Mouse (Mus musculus) heart, embryonic 10.5 days (tissue): ENCODE results near the gene Zfp367. TPM values are rescaled to one million over a fixed set of nuclear protein-coding genes. Genes with fewer than 3 reads are reported as not detected.
A peak's percentile ranks its signal among the peaks of the same experiment; 100 is the strongest.

Source experiments
- DNase-seq: peaks from one replicate; pipeline ENCODE4 v3.0.0-alpha.2; 2017; ENCODE audit warnings: low spot score
- H3K27ac ChIP-seq: fragments of 300-500 bp; sonication (generic); 2 replicates; pipeline ENCODE4 v1.5.1; 2016; ENCODE audit warnings: mild to moderate bottlenecking
- H3K27me3 ChIP-seq: fragments of 300-500 bp; sonication (generic); 2 replicates; pipeline ENCODE4 v1.6.1; 2016; ENCODE audit warnings: mild to moderate bottlenecking; ENCODE audit not compliant: poor library complexity, insufficient read depth, severe bottlenecking
- H3K36me3 ChIP-seq: fragments of 300-500 bp; sonication (generic); 2 replicates; pipeline ENCODE4 v1.6.1; 2016; ENCODE audit warnings: mild to moderate bottlenecking, moderate library complexity
- H3K4me1 ChIP-seq: fragments of 300-500 bp; sonication (generic); 2 replicates; pipeline ENCODE4 v1.6.1; 2016; ENCODE audit warnings: mild to moderate bottlenecking
- H3K4me3 ChIP-seq: fragments of 300-500 bp; sonication (generic); 2 replicates; pipeline ENCODE4 v1.5.1; 2016; ENCODE audit warnings: mild to moderate bottlenecking, moderate library complexity
- H3K9me3 ChIP-seq: fragments of 300-500 bp; sonication (generic); 2 replicates; pipeline ENCODE4 v1.6.1; 2016; ENCODE audit warnings: mild to moderate bottlenecking, moderate library complexity
- WGBS: fragments of 180-500 bp; shearing (Covaris S2); methylation state at CpG from one replicate; pipeline ENCODE4 v1.1.7; 2016; 5-methylcytosine and 5-hydroxymethylcytosine counted together
- polyA plus RNA-seq: library from polyadenylated mRNA; unstranded; fragments of >200 nt; fragmentation: Nextera tagmentation; extraction: Ambion mirVana; gene quantifications from 2 replicates; pipeline ENCODE4 v1.2.1, GENCODE M21; 2016

The Zfp367 gene
- polyA plus RNA-seq: 16.8 and 20.4 TPM in 2 replicates

DNA sequence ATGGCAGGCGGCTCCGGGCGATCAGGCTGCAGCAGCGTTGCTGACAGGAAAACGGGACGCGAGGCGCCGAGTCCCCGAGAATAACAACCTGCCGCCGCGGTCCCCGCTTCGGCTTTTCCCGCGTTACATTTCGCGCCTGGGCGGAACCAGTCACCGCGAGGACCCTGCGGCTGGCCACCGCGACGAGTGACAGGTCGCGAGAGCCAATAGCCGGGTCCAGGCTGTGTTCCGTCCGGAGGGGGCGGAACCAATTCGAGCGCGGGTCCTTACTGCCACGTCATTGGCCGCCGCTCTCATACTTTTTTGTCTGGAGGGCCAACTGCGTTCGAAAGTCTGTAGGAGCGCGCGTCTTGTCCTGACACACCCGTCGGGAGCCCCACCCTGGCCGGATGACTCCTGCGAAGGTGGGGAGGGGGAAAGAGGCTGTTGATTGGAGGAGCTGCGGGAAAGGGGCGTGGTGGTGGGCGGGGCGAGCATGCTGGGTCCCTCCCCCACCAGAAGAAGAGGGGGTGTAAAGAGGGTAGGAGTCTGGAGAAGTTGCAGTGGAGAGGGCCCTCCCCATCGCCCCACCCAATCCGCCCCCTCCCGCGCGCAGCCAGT lies at the start of gene Zfp367:
TSS of gene Zfp367 (minus strand) at position 120 of the 600 bp plus-strand sequence.
- no peaks in the 10 kb centered on the region for H3K9me3 ChIP-seq
- 0% methylated on average over 56 of the region's 56 CpGs for WGBS
- H3K27ac ChIP-seq: peak within 1 kb of the TSS; percentile 96
- no peaks in the 10 kb centered on the region for H3K27me3 ChIP-seq
- peak; percentile 100 for DNase-seq
- H3K4me1 ChIP-seq: peaks cover 30% of the 10 kb centered on the region
- no peaks in the 10 kb centered on the region for H3K36me3 ChIP-seq
- H3K4me3 ChIP-seq: peak within 1 kb of the TSS; percentile 92

DNA sequence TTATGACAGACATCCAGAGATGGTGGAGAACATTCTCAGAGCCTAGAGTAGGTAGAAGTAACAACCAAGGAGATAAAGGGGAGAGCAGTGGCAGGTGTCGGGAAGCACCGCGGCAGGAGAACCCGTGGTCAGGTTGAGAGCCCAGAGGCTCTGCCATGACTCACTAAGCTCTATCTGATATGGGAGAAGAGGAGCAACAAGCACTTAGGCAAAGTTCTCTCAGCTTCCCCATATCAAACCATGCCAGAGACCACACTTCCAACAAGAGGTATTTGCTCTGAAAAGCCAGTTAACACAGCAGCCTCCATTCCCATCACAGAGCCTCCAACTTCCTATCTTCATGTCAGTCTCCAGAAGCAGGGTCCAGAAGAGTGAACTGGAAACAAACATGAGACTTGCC lies 47.9 kb upstream of the Zfp367 start:
- no peaks in the 10 kb centered on the region for H3K27me3 ChIP-seq
- WGBS: 58% methylated on average over 4 of the region's 4 CpGs
- no peak overlapping the region for H3K4me3 ChIP-seq
- H3K4me1 ChIP-seq: peaks cover 17% of the 10 kb centered on the region
- peaks cover 36% of the 10 kb centered on the region for H3K36me3 ChIP-seq
- DNase-seq: no peak
- no peaks in the 10 kb centered on the region for H3K9me3 ChIP-seq
- H3K27ac ChIP-seq: no peak overlapping the region

GRCm38 (mm10) chr13:64198310-64198709 lies 45.3 kb upstream of the Zfp367 start:
- Histone ChIP-seq H3K36me3 (peaks cover 36% of the 10 kb centered on the region), H3K4me1 (peaks cover 6% of the 10 kb centered on the region), H3K27ac (no peak overlapping the region), H3K27me3 (no peaks in the 10 kb centered on the region), H3K4me3 (no peak overlapping the region), H3K9me3 (no peaks in the 10 kb centered on the region)
- WGBS: 92% methylated on average over 4 of the region's 4 CpGs
- DNase-seq: no peak

DNA sequence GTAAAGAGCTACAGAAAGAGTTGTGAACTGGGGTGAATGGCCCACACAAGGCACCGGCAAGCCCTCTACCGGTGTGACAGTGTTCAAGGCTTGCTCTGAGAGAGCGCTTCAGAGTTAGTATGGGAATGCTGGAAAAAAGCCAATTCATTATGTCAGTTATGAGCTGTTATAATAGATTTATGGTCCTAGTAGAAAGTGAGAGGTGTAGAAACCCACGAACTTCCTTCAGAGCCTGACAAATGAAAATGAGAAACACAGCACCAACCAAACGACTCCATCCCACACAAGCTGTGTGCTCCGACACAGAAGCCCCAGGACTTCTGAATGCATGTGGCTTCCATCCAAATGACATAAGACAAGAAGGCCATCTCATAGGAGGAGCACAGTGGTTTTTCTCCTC lies 44.9 kb upstream of the Zfp367 start:
- WGBS: 90% methylated on average over 6 of the region's 6 CpGs
- H3K4me3 ChIP-seq: no peak overlapping the region
- no peak overlapping the region for H3K27ac ChIP-seq
- peaks cover 36% of the 10 kb centered on the region for H3K36me3 ChIP-seq
- no peaks in the 10 kb centered on the region for H3K27me3 ChIP-seq
- H3K9me3 ChIP-seq: no peaks in the 10 kb centered on the region
- H3K4me1 ChIP-seq: peaks cover 6% of the 10 kb centered on the region; the same call in 1 of the 2 replicates
- DNase-seq: no peak

- Histone ChIP-seq H3K27me3 (no peaks in the 10 kb centered on the region), H3K36me3 (peaks cover 72% of the 10 kb centered on the region), H3K27ac (no peak overlapping the region), H3K4me1 (0 out of 2 replicates have a peak, but pooled peaks cover 3% of the 10 kb centered on the region), H3K4me3 (no peak overlapping the region), H3K9me3 (no peaks in the 10 kb centered on the region)
- no peak for DNase-seq
Observed at GRCm38 (mm10) chr13:64187065-64187464, 34.1 kb upstream of the Zfp367 start.

DNA sequence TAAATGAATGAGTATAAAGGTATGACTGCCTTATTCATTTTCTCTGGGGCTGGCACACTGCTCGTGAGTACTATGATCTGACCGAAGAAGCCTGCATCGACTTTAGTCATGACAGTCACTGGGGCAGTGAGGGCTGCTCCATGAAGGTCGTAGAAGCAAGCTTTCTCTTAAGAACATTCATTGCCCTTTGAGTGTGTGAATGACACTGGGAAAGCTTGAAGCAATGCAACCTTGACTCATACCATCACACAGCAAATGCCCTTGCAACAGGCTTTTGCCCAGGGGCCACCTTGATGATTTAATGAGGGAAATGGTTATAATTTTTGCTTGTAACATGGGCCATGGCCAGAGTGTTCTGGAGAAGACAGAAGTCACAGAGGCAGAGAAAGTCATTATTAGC lies 33.5 kb upstream of the Zfp367 start:
- H3K27ac ChIP-seq: no peak overlapping the region

GRCm38 (mm10) chr13:64185586-64185985 lies 32.6 kb upstream of the Zfp367 start:
- no peaks in the 10 kb centered on the region for H3K27me3 ChIP-seq
- H3K4me1 ChIP-seq: 0 out of 2 replicates have a peak, but pooled peaks cover 3% of the 10 kb centered on the region
- WGBS: 86% methylated on average over 9 of the region's 9 CpGs
- no peaks in the 10 kb centered on the region for H3K9me3 ChIP-seq
- H3K4me3 ChIP-seq: no peak overlapping the region
- no peak for DNase-seq
- peaks cover 75% of the 10 kb centered on the region for H3K36me3 ChIP-seq
- no peak overlapping the region for H3K27ac ChIP-seq

More for the DNA sequence above, 33.5 kb upstream of the Zfp367 start:
- no peak for DNase-seq
- H3K27me3 ChIP-seq: no peaks in the 10 kb centered on the region
- H3K36me3 ChIP-seq: peaks cover 71% of the 10 kb centered on the region
- no peaks in the 10 kb centered on the region for H3K9me3 ChIP-seq
- 87% methylated on average over 4 of the region's 4 CpGs for WGBS
- H3K4me1 ChIP-seq: 0 out of 2 replicates have a peak, but pooled peaks cover 3% of the 10 kb centered on the region
- no peak overlapping the region for H3K4me3 ChIP-seq

GRCm38 (mm10) chr13:64185176-64185575 lies 32.2 kb upstream of the Zfp367 start:
- Histone ChIP-seq H3K27me3 (no peaks in the 10 kb centered on the region), H3K4me1 (0 out of 2 replicates have a peak, but pooled peaks cover 3% of the 10 kb centered on the region), H3K36me3 (peaks cover 78% of the 10 kb centered on the region), H3K4me3 (no peak overlapping the region), H3K27ac (no peak overlapping the region), H3K9me3 (no peaks in the 10 kb centered on the region)
- no peak for DNase-seq
- WGBS: 71% methylated on average over 7 of the region's 7 CpGs

DNA sequence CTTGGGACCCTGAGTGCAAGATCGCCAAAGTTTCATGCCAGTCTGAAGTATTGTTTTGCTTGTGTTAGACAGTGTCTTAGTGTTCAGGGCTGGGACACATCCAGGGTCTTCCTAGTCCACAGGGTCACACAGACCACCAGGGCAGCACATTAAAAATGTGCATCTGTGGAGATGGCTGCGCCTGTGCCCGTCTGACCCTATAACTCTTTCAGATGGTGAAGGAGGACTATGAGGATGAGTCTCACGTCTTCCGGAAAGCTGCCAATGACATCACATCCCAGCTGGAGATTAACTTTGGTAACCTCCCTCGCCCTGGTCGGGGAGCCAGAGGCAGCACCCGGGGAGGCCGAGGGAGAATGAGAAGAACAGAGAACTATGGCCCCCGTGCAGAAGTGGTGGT lies 31.4 kb upstream of the Zfp367 start:
- Histone ChIP-seq H3K4me3 (no peak overlapping the region), H3K4me1 (0 out of 2 replicates have a peak, but pooled peaks cover 3% of the 10 kb centered on the region), H3K36me3 (peaks cover 78% of the 10 kb centered on the region), H3K27ac (no peak overlapping the region), H3K27me3 (no peaks in the 10 kb centered on the region), H3K9me3 (no peaks in the 10 kb centered on the region)
- DNase-seq: no peak
- 76% methylated on average over 10 of the region's 10 CpGs for WGBS

DNA sequence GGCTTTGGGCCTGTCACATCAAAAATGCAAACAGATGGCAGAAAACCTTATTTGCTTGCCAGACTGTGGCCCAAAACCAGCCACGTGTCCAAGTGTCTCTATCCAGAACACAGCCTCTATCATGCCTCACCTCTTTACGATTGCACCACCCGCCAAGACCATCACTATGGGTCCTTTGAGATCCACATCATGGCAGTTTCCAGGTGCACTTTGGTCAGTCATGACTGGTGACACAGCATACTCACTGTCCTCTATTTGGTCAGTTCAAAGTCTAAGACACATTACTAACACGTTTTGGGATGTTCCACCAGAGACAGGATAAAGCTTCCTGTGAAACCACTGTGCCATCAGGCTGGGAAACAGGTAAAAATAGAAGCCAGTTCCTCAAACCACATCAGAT lies 30.6 kb upstream of the Zfp367 start:
- Histone ChIP-seq H3K36me3 (peaks cover 83% of the 10 kb centered on the region), H3K27ac (no peak overlapping the region), H3K27me3 (no peaks in the 10 kb centered on the region), H3K4me1 (peaks cover 8% of the 10 kb centered on the region; the same call in 1 of the 2 replicates), H3K4me3 (no peak overlapping the region), H3K9me3 (no peaks in the 10 kb centered on the region)
- WGBS: 86% methylated on average over 4 of the region's 4 CpGs
- no peak for DNase-seq

GRCm38 (mm10) chr13:64182091-64182490 lies 29.1 kb upstream of the Zfp367 start:
- H3K27me3 ChIP-seq: no peaks in the 10 kb centered on the region
- no peaks in the 10 kb centered on the region for H3K9me3 ChIP-seq
- no peak overlapping the region for H3K4me3 ChIP-seq
- H3K27ac ChIP-seq: no peak overlapping the region
- H3K36me3 ChIP-seq: peaks cover 84% of the 10 kb centered on the region
- 74% methylated on average over 2 of the region's 2 CpGs for WGBS
- H3K4me1 ChIP-seq: peaks cover 14% of the 10 kb centered on the region
- no peak for DNase-seq

- DNase-seq: no peak
- 82% methylated on average over 3 of the region's 3 CpGs for WGBS
- H3K36me3 ChIP-seq: peaks cover 84% of the 10 kb centered on the region
Observed at GRCm38 (mm10) chr13:64180888-64181287, 27.9 kb upstream of the Zfp367 start.

GRCm38 (mm10) chr13:64180300-64180699 lies 27.3 kb upstream of the Zfp367 start:
- H3K27me3 ChIP-seq: no peaks in the 10 kb centered on the region
- no peaks in the 10 kb centered on the region for H3K9me3 ChIP-seq
- peaks cover 11% of the 10 kb centered on the region for H3K4me1 ChIP-seq
- no peak overlapping the region for H3K4me3 ChIP-seq
- 86% methylated on average over 4 of the region's 4 CpGs for WGBS
- no peak for DNase-seq
- H3K27ac ChIP-seq: no peak overlapping the region
- H3K36me3 ChIP-seq: peaks cover 82% of the 10 kb centered on the region

More at GRCm38 (mm10) chr13:64180888-64181287, 27.9 kb upstream of the Zfp367 start:
- Histone ChIP-seq H3K27me3 (no peaks in the 10 kb centered on the region), H3K4me3 (no peak overlapping the region), H3K27ac (no peak overlapping the region), H3K9me3 (no peaks in the 10 kb centered on the region), H3K4me1 (peaks cover 11% of the 10 kb centered on the region)
